Mouse (Mus musculus): ENCODE measurements around the gene Chd1l. TPM values are rescaled to one million over a fixed set of nuclear protein-coding genes. Genes with fewer than 3 reads are reported as not detected.

Gene Chd1l
- polyA plus RNA-seq, 1 experiment from 2014 or later, result 17.5 TPM

- Histone ChIP-seq H3K27me3 (ENCODE audit: insufficient read depth, poor library complexity, severe bottlenecking) (no peaks in the 10 kb centered on the region), H3K9me3 (no peaks in the 10 kb centered on the region), H3K36me3 (no peaks in the 10 kb centered on the region), H3K4me1 (replicated peaks) (peaks cover 17% of the 10 kb centered on the region), H3K27ac (no peak overlapping the region), H3K4me3 (no peak overlapping the region)
- WGBS, result 90% methylated on average over 6 of the region's 6 CpGs
- DNase-seq (ENCODE audit: low spot score), result no peak
Measured at GRCm38 (mm10) chr3:97611021-97611420, 1.0 kb upstream of the Chd1l start.

- peak; percentile 17 for DNase-seq (ENCODE audit: low spot score)
Measured at GRCm38 (mm10) chr3:97609201-97609844, 680 bp downstream of the Chd1l start.

GRCm38 (mm10) chr3:97600050-97600832 lies 9.8 kb downstream of the Chd1l start:
- WGBS, result 95% methylated on average over 3 of the region's 3 CpGs
- Histone ChIP-seq H3K36me3 (peaks cover 51% of the 10 kb centered on the region), H3K27ac (no peak overlapping the region), H3K27me3 (ENCODE audit: insufficient read depth, poor library complexity, severe bottlenecking) (no peaks in the 10 kb centered on the region), H3K4me1 (replicated peaks) (no peaks in the 10 kb centered on the region), H3K4me3 (no peak overlapping the region), H3K9me3 (no peaks in the 10 kb centered on the region)
- no peak for DNase-seq (ENCODE audit: low spot score)

More at GRCm38 (mm10) chr3:97609201-97609844, 680 bp downstream of the Chd1l start:
- Histone ChIP-seq H3K27me3 (ENCODE audit: insufficient read depth, poor library complexity, severe bottlenecking) (no peaks in the 10 kb centered on the region), H3K27ac (peak overlapping the region; percentile 99), H3K9me3 (no peaks in the 10 kb centered on the region), H3K36me3 (no peaks in the 10 kb centered on the region), H3K4me3 (peak overlapping the region; percentile 80), H3K4me1 (replicated peaks) (peaks cover 17% of the 10 kb centered on the region)
- 3% methylated on average over 20 of the region's 20 CpGs for WGBS

- H3K27ac ChIP-seq, result no peak overlapping the region
- no peaks in the 10 kb centered on the region for H3K27me3 ChIP-seq (ENCODE audit: insufficient read depth, poor library complexity, severe bottlenecking)
- no peaks in the 10 kb centered on the region for H3K9me3 ChIP-seq
- no peak for DNase-seq (ENCODE audit: low spot score)
- H3K4me3 ChIP-seq, result no peak overlapping the region
- H3K36me3 ChIP-seq, result peaks cover 61% of the 10 kb centered on the region
- 91% methylated on average over 8 of the region's 8 CpGs for WGBS
- H3K4me1 ChIP-seq (replicated peaks), result no peaks in the 10 kb centered on the region
Measured at GRCm38 (mm10) chr3:97596796-97597195, 13.2 kb downstream of the Chd1l start.

GRCm38 (mm10) chr3:97595066-97595465 lies 14.9 kb downstream of the Chd1l start:
- Histone ChIP-seq H3K27me3 (ENCODE audit: insufficient read depth, poor library complexity, severe bottlenecking) (no peaks in the 10 kb centered on the region), H3K4me1 (replicated peaks) (no peaks in the 10 kb centered on the region), H3K27ac (no peak overlapping the region), H3K9me3 (no peaks in the 10 kb centered on the region), H3K36me3 (peaks cover 61% of the 10 kb centered on the region), H3K4me3 (no peak overlapping the region)
- DNase-seq (ENCODE audit: low spot score), result no peak
- WGBS, result 96% methylated on average over 6 of the region's 6 CpGs

GRCm38 (mm10) chr3:97594140-97594539 lies 15.9 kb downstream of the Chd1l start:
- WGBS, result 93% methylated on average over 13 of the region's 13 CpGs
- no peak for DNase-seq (ENCODE audit: low spot score)
- peaks cover 61% of the 10 kb centered on the region for H3K36me3 ChIP-seq

GRCm38 (mm10) chr3:97593089-97593488 lies 16.9 kb downstream of the Chd1l start:
- peaks cover 64% of the 10 kb centered on the region for H3K36me3 ChIP-seq
- H3K9me3 ChIP-seq, result no peaks in the 10 kb centered on the region
- 93% methylated on average over 5 of the region's 5 CpGs for WGBS
- no peaks in the 10 kb centered on the region for H3K4me1 ChIP-seq (replicated peaks)
- H3K27me3 ChIP-seq (ENCODE audit: insufficient read depth, poor library complexity, severe bottlenecking), result no peaks in the 10 kb centered on the region
- no peak overlapping the region for H3K4me3 ChIP-seq
- no peak overlapping the region for H3K27ac ChIP-seq
- DNase-seq (ENCODE audit: low spot score), result no peak

More at GRCm38 (mm10) chr3:97594140-97594539, 15.9 kb downstream of the Chd1l start:
- no peaks in the 10 kb centered on the region for H3K27me3 ChIP-seq (ENCODE audit: insufficient read depth, poor library complexity, severe bottlenecking)
- no peaks in the 10 kb centered on the region for H3K4me1 ChIP-seq (replicated peaks)
- H3K27ac ChIP-seq, result no peak overlapping the region
- H3K9me3 ChIP-seq, result no peaks in the 10 kb centered on the region
- no peak overlapping the region for H3K4me3 ChIP-seq

GRCm38 (mm10) chr3:97590699-97591098 lies 19.3 kb downstream of the Chd1l start:
- Histone ChIP-seq H3K4me1 (replicated peaks) (peaks cover 7% of the 10 kb centered on the region; the same call in 1 of the 2 replicates), H3K36me3 (peaks cover 68% of the 10 kb centered on the region), H3K4me3 (no peak overlapping the region), H3K27me3 (ENCODE audit: insufficient read depth, poor library complexity, severe bottlenecking) (no peaks in the 10 kb centered on the region), H3K9me3 (no peaks in the 10 kb centered on the region), H3K27ac (no peak overlapping the region)
- no peak for DNase-seq (ENCODE audit: low spot score)
- 61% methylated on average over 8 of the region's 8 CpGs for WGBS

GRCm38 (mm10) chr3:97587656-97588055 lies 22.3 kb downstream of the Chd1l start:
- Histone ChIP-seq H3K4me1 (replicated peaks) (peaks cover 7% of the 10 kb centered on the region; the same call in 1 of the 2 replicates), H3K4me3 (no peak overlapping the region), H3K27me3 (ENCODE audit: insufficient read depth, poor library complexity, severe bottlenecking) (no peaks in the 10 kb centered on the region), H3K36me3 (peaks cover 71% of the 10 kb centered on the region), H3K27ac (no peak overlapping the region), H3K9me3 (no peaks in the 10 kb centered on the region)
- DNase-seq (ENCODE audit: low spot score), result peak; percentile 3
- WGBS, result 79% methylated on average over 9 of the region's 9 CpGs

- WGBS, result 70% methylated on average over 18 of the region's 18 CpGs
- peaks cover 72% of the 10 kb centered on the region for H3K36me3 ChIP-seq
Measured at GRCm38 (mm10) chr3:97585383-97586160, 24.4 kb downstream of the Chd1l start.

GRCm38 (mm10) chr3:97573807-97574206 lies 36.2 kb downstream of the Chd1l start:
- Histone ChIP-seq H3K4me3 (no peak overlapping the region), H3K4me1 (replicated peaks) (peaks cover 6% of the 10 kb centered on the region; the same call in 1 of the 2 replicates), H3K27ac (no peak overlapping the region), H3K9me3 (no peaks in the 10 kb centered on the region), H3K36me3 (peaks cover 39% of the 10 kb centered on the region), H3K27me3 (ENCODE audit: insufficient read depth, poor library complexity, severe bottlenecking) (no peaks in the 10 kb centered on the region)
- no peak for DNase-seq (ENCODE audit: low spot score)
- 84% methylated on average over 9 of the region's 9 CpGs for WGBS

More at GRCm38 (mm10) chr3:97585383-97586160, 24.4 kb downstream of the Chd1l start:
- Histone ChIP-seq H3K27ac (no peak overlapping the region), H3K4me1 (replicated peaks) (peaks cover 7% of the 10 kb centered on the region; the same call in 1 of the 2 replicates), H3K27me3 (ENCODE audit: insufficient read depth, poor library complexity, severe bottlenecking) (no peaks in the 10 kb centered on the region), H3K9me3 (no peaks in the 10 kb centered on the region), H3K4me3 (no peak overlapping the region)
- peak; percentile 81 for DNase-seq (ENCODE audit: low spot score)

- H3K4me1 ChIP-seq (replicated peaks), result no peaks in the 10 kb centered on the region
- DNase-seq (ENCODE audit: low spot score), result no peak
- H3K27ac ChIP-seq, result no peak overlapping the region
- H3K4me3 ChIP-seq, result no peak overlapping the region
- H3K9me3 ChIP-seq, result no peaks in the 10 kb centered on the region
- peaks cover 52% of the 10 kb centered on the region for H3K36me3 ChIP-seq
- 90% methylated on average over 5 of the region's 5 CpGs for WGBS
- H3K27me3 ChIP-seq (ENCODE audit: insufficient read depth, poor library complexity, severe bottlenecking), result no peaks in the 10 kb centered on the region
Measured at GRCm38 (mm10) chr3:97564588-97564987, 45.4 kb downstream of the Chd1l start.

All from hindbrain, embryonic 10.5 days (tissue).